Mouse (Mus musculus): ENCODE measurements around the gene Magi1.

Gene Magi1

DNA sequence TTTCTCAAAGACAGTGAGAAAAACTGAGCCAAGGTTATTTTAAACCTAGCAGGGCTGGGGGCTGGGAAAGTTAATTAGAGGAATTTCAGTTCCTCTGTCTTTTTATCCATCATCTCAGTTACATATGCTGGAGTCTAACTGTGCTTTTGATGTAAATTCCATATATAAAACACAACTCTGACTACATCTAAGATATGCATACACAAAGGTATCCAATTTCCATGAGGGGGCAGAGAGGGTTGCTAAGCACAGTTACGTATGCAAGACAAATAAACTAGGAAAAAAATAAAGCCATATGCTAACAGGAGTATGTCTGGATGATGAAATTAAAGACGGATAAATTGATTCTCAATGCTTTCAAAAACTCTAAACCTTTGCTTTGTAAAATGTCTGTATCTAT is 315.0 kb downstream of the Magi1 start:
- no peak for DNase-seq (ENCODE audit: low spot score)

DNA sequence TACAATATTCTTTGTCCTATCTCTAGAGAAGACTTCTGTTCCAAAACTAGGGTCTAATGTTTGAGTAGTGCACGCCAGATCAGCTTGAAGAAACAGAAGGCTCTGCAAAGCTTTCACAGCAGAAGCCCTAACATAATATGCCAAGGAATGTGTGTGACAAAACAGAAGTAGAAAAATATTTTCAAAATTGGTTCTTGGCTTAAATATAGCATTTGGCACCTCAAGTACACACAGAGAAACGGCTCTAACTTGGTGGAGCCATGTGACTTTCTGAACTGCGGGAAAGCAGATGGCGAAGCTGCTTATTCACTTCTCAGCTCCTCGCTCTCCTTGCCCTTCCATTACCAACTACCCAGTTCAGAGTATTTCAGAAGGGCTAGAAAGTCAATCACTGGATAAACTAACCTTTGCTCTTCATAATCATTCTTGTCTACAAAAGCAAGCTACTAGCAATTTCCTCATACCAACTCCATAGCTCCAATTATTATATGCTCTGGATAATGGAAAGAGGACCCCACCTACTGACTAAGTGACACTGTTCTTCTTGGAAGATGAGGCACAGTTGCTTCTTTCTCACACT is 320.9 kb downstream of the Magi1 start:
- DNase-seq (ENCODE audit: low spot score): no peak

DNA sequence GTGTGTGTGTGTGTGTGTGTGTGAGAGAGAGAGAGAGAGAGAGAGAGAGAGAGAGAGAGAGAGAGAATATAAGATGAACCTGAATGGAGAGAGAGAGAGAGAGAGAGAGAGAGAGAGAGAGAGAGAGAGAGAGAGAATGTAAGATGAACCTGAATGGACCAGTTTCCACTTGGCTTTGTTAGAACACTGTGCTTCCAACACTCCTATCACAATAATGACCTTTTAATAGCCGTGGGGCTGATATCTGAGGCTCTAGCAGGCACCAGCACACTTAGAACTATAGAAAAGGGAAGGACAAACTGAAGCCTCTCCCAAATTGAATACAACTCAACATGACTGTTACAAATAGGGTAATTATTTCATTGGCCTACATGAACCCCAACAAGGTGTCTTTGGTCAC is 321.9 kb downstream of the Magi1 start:
- DNase-seq (ENCODE audit: low spot score): no peak

DNA sequence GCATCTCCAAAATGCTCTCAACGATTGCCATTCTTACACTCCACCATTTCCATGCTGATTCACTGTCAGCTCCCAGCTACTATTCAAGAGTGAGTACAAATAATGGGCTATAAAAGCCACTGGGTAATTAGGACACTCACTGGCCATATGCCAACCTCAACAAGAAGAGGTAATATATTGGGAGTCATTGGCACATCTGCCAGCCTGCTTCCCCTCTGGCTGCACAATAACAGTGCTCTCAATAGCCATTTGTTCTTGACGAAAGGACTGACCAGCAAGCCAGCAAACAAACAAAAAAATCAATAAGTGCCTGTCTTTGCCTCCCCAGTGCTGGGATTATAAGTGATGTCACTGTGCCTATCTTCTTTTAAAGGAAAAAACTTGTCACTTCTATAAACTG is 326.5 kb downstream of the Magi1 start:
- no peak for DNase-seq (ENCODE audit: low spot score)

DNA sequence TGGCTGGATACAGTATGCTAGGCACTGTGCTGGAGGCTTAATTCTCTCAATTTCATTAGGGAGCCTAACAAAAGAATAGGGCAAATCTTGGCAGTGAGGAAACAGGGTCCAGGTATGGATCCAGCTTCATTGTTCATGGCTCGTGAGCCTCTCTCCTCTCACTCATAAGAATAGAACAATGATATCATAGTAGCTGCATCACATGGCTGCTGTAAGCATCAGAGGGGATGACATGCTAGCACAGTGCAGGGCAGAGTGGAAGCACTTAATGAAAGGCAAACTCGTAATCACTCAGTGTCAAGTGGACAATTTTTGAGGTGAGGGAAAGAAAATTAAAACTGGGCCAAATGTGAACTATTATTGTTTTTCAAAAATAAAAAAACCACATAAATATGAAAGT is 337.1 kb downstream of the Magi1 start:
- DNase-seq (ENCODE audit: low spot score): no peak

DNA sequence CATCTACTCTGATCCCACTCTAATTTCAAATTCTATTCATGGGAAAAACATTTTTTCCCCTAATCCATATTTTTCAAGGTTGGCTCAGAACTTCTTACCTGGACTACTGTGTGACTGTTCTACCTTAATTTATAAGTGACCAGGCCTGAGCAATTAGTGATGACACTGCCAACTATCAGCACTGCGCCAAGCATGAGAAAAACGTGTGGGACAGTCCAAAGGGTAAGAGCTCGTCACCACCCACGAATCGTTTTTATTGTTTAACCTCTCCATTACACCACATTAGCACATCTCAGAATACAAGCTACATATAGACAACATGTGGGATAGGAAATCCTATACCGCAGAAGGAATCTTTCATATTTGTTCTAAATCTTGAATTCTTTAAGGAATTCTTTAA is 347.4 kb downstream of the Magi1 start:
- no peak for DNase-seq (ENCODE audit: low spot score)

DNA sequence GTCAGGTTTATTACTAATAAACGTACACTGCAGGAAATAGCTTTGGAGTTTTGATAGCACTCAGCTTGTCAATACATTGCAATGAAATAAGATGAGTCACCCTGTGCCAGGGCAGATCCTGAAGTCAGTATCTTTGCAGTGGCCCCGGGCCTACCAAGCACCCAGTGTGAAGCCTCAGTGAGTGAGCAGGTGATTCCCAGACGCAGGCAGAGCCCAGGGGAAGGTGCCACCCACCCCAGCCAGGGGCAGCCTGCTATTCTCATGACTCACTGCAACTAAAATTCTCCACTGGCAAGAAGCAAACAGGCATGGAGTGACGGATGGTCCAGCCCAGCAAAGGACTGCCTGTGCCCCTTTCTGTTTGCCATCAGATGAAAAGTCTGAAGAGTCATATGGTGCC is 347.9 kb downstream of the Magi1 start:
- no peak for DNase-seq (ENCODE audit: low spot score)

DNA sequence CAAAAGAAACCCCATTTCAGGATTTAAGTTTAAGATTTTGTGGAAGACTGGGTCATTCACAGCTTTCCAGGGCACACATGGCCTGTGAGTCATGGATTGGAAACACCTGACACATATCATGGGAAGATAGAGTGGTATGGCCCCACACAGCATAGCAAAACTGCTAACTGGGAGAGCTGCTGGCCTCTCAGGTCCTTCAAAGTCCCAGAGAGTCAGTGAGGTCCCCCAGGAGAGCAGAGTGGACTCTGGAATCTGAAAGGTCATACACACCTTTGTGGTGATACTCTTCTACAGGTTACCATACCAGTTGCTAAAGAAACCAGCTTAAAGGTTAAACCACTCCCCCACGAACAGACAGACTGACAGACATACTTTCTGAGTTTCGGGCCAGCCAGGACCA is 349.0 kb downstream of the Magi1 start:
- no peak for DNase-seq (ENCODE audit: low spot score)

DNA sequence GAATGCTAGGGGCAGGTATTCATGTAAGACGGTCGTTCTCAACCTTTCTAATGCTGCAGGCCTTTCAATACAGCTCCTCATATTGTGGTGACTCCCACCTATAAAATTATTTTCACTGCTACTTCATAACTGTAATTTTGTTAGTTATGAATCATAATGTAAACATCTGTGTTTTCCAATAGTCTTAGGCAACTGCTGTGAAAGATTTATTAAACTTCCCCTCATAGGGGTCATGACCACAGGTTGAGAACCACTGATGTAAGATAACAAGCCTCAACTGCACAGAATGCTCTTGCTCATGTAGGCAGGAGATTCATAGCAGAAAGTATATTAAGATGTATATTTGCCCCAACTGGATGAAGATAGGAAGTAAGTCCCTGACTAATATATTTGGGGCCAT is 359.1 kb downstream of the Magi1 start:
- no peak for DNase-seq (ENCODE audit: low spot score)

DNA sequence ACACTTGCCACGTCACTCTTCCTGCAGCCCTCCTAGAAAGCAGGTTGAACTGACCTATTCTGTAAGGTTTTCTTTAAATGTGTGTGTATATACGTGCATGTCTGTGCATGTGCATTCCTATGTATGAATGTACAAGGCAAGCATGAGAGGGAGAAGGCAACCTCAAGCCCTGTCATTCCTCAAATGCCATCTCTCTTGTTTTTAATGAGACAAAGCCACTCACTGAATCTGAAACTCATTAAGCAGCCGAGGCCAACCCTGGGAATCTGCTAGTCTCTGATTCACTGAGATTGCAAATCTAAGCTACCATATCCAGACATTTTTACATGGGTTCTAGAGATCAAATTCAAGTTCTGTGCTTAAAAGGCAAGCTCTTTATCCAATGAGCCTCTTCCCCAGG is 359.7 kb downstream of the Magi1 start:
- no peak for DNase-seq (ENCODE audit: low spot score)

DNA sequence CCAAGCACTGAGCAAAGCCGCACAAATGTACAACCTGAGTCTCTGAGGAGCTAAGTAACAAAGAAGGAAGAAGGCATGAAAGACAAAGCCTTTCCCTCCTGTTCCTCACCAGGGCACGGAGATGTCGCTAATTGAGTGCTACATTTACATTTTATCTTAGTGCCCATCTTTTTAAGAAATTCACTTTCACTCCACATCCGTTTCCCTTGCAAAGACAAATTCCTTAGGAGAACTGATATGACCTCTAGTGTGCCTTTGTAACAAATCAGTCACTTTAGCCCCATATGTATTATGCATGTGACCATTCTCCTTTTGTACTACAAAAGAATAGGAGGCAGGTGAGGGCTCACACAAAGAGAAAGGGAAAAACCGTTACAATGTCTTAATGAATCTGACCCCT is 360.4 kb downstream of the Magi1 start:
- DNase-seq (ENCODE audit: low spot score): no peak

DNA sequence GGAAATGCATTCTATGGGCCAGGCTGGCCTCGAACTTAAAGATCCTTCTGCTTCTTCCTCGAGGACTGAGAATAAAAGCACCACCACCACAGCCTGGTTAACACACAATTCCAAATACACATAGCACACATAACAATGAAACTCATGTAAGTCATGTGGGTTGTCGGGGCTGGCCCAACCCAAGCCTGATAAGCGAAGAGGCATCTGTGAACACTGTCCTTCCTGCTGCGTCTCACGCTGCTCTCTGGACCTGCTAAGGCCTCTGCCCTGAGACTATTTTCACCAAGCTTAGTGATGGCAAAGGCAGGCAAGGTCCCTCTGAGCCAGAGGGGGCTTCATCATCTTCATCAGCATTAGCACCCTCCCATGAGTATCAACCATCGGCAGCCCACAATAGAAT is 360.8 kb downstream of the Magi1 start:
- DNase-seq (ENCODE audit: low spot score): no peak

DNA sequence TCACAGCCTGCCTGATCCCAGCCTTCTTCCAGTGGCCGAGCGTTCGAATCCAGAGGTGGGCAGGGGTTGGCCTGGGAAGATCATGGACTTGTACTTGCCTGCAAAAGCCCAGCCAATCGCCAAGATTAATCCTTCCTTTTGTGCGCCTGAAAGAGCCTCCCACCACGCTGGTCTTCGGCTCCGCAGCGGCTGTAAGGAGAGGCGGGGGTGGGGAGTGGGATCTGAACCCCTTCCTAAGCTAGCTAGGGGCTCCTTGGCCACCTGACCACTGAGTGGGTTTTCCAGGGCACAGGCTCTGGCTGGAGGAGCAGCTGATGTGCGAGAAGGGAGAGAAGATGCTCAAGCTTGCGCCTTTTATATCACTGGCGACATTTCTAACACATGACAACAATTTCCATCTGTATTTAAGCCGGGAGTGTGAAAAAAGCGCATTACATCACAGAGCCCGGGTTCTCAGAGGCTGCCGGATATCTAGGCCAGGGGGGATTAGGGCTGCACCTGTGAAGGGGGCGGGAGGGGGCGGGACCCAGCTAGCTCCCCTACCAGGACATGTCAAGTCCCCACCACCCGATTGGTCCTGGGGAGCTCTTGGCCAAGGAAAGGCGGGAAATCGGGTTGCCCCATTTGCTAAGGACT is 370.4 kb downstream of the Magi1 start:
- DNase-seq (ENCODE audit: low spot score): no peak

DNA sequence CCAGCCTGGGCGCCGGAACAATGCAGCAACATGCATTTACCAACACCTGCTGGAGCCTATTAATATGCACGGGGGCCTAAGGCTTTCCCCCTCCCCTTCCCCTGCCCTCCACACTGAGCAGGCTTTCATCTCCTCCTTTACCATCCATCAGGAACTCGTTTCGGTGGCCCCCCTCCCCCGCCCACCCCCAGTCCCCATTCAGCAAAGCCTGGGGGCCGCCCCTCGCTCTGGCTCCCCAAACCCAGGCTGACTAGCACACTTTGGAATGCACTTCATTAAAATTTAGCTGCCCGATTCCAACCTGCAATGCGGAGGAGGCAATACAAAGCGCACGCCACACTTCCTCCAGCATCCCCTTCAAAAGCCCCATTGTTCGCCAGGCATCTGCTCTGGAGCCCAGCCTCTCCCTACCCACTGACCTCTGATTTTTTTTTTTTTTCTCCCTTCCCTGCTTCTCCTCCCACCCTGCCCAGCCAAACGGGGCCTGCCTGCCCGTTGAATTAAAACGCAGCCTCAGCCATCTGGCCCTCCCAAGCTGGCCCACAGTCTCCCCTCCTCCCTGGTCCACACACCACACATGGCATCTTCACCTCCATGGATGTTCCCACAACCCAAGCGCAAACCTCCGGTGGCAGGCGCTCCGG is 371.0 kb downstream of the Magi1 start:
- DNase-seq (ENCODE audit: low spot score): no peak

DNA sequence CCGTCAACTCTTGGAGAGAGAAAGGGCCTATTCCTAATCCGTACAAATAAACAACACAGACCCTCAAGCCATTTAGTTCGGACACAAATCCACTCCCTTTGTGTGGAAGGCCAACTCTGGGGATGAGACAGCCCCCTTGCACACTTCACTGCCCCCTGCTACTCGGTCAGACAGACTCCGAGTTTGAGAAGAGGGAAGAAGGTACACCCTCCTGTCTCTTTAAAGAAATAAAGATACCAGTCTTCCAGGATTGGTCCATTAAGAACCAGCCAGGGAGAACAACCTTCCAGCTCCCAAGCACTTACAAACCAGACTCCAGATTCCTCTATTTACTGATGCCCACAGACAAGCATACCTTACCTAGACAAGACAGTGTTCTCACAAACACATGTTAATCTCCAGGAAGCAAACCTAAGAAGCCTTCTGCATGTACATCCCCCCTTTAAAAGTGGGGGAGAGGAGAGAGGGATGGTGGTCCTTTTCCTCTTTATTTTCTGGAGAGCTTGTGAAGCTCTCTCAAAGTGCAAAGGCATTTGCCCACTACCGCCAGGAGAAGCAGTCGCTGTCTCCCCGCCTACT is 371.6 kb downstream of the Magi1 start:
- no peak for DNase-seq (ENCODE audit: low spot score)

DNA sequence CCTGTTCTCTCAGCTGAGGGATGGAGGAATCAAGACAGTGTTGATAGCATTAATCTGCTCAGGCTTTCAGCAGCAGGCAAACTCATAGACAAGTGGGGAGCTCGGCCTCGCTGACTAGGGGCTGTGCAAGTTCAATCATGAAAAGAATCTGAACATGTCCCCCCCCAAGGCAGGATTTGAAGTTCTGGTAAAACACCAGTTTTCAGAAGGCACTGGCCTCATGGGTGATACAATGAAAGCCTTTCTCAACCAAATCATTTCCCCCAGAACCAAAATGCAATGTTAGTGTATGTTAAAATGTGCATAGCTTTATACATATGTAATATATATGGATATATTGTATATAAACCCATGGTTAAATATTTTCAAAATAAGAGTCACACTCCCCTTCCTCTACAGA is 372.3 kb downstream of the Magi1 start:
- DNase-seq (ENCODE audit: low spot score): no peak

DNA sequence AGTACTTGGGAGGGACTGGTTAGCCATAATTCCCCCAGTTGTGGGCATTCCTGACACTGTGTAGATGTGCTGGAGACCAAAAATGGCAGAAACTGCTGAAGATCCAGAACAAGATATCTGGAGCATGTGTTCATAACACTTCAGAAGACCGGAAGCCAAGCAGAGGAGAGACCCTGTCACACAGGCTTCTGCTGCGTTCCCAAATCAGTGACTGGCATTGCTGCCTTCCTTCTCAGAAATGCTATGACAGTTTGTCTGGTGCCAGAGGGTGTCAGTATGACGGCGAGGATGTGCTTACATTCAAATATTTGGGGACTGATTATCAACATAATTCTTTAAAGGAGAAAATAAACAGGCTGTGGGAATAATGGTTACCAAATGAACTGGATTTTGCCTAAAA is 373.7 kb downstream of the Magi1 start:
- DNase-seq (ENCODE audit: low spot score): no peak

DNA sequence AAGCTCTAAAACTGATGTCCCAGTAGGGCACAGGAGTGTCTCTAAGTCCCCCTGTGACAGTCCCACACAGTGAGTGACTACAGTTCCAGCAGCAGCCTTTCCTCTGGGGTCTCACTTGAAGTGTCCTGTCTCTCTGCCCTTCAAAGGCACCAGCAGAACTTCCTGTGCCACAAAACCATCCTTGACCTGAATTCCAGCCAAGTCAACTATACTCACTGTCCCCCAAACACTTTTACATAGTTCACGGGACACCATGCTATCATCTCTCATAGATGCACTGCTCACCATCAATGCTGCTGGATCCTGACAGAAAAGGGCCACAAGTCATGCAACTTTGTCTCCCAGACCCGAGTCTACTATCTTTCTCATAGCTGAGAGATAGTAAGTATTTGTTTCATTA is 378.7 kb downstream of the Magi1 start:
- DNase-seq (ENCODE audit: low spot score): no peak

DNA sequence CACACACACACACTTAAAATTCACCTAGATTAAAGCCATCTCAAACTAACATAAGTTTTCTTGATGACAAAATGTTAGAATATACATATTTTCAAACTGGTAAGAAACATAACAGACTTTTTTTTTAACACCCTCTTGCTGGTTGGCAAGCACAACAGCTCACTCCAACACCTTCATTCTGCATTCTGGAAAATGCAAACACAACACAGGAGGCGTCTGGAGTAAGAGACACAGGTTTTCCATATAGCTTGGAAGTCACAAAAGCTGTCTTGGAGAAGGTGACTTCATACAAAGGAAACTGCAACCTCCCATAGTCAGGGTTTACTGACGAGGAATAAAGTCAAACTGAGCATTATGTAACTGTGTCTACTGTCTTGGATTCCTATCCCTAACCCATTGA is 381.5 kb downstream of the Magi1 start:
- no peak for DNase-seq (ENCODE audit: low spot score)

DNA sequence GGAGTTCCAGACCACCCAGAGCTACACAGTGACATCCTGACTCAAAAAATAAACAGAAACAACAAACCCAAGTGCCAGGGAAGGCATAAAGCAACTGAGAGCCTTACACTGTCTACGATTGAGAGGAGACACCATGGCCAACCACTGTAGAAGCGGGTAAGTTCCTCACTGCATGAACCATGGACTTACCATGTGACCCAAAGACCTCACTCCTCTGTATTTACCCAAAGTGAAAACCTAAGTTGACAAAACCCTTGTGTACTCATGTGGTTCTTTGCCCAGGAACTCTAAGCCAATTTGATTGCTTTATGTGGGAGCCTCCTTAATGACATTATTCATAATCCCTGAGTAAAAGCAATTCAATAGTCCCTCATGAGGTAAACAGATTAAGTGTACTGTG is 382.3 kb downstream of the Magi1 start:
- no peak for DNase-seq (ENCODE audit: low spot score)

DNA sequence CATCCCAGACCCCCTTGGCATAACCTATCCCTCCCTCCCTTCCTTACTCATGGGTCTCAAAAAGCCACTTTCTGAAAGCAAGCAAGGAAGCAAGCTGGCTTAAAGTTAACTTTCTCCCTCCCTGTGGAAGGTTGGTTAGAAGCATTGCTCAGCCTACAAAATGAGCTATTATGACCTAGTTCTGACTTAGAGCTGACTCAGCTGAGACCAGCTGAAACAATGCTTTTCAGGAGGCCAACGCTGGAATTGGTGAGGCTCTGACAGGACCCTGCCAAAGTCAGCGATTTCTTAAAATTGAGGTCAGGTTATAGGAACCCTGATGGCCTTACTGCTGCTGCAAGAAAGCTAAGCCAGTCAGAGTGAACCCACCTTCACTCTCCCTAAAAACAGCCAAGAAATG is 386.2 kb downstream of the Magi1 start:
- no peak for DNase-seq (ENCODE audit: low spot score)

DNA sequence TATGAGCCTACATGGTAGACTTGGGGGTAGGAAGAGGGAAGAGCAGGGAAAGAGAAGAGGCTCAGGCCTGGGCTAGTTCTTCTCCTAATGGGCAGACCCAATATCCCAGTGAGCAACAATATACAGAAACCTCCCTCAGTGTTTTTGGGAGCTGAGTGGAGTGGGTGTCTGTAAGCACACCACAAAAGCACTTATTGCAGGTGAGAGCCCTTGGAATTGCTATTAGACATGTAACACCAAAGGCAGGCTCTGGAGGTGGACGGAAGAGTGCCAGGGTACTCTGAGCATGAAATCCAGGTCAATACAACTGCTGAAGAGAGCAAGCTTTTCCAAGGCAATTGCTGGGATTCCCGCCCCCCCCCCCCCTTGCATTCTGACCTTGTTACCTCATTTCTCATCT is 388.0 kb downstream of the Magi1 start:
- DNase-seq (ENCODE audit: low spot score): no peak

DNA sequence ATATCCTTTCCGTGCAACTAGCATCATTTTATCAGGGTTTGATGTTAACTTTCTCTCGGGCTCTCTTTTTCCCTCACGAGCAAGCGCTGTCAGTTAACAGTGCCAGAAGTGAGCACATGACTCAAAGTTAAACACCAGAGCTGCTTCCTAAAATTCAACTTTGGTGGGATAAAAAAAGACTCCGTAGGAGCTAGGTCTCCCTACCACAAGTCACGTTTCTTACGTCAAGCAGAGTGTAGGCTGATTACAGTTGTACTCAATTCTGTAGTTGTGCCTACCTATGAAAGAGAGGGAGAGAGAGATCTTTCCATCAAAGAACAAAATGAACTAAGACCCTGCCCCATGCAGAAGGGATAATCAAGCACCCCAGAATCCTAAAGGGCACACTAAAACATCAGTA is 389.8 kb downstream of the Magi1 start:
- no peak for DNase-seq (ENCODE audit: low spot score)

DNA sequence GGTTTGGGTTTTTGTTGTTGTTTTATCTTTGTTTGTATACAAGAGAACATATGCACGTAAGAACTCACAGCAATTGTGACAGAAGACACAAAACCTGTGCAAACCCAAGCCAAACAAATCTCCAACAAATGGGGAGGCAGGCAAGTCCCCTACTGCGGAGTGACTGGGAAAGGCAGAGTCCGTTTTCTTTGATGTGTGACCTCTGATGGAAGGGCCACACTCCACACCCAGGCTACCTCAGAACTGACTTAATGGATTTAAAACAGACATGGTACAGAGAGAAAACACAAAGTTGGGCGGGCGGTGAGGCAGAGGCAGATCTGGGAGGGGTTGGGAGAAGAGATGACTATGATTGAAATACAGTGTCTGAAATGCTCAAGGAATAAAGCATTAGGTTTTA is 390.8 kb downstream of the Magi1 start:
- no peak for DNase-seq (ENCODE audit: low spot score)
